Mouse (Mus musculus) forebrain, embryonic 14.5 days (tissue): ENCODE measurements around the gene Slamf7. TPM values are rescaled to one million over a fixed set of nuclear protein-coding genes. Genes with fewer than 3 reads are reported as not detected.

Source experiments
- ATAC-seq: fragments of 200-750 bp; cut with Nextera tagmentation; 2 replicates; pipeline ENCODE4 v1.8.0; 2017; ENCODE audit warnings: mild to moderate bottlenecking, moderate library complexity
- DNase-seq: peaks from one replicate; pipeline ENCODE4 v3.0.0-alpha.2; 2015; ENCODE audit warnings: low spot score
- H3K27ac ChIP-seq: fragments of 300-500 bp; sonication (generic); 2 replicates; pipeline ENCODE4 v1.5.1; 2014; ENCODE audit warnings: low read depth, mild to moderate bottlenecking, control low read depth, low read length, moderate library complexity
- H3K27me3 ChIP-seq: fragments of 300-500 bp; sonication (generic); replicated peaks from 2 replicates; pipeline ENCODE4 v1.6.1; 2014; ENCODE audit warnings: low read length, control low read depth, mixed read lengths; ENCODE audit not compliant: control insufficient read depth, insufficient read depth
- H3K36me3 ChIP-seq: fragments of 300-500 bp; sonication (generic); 2 replicates; pipeline ENCODE4 v1.6.1; 2014; ENCODE audit warnings: low read length, control low read depth; ENCODE audit not compliant: control insufficient read depth, insufficient read depth
- H3K4me1 ChIP-seq: fragments of 300-500 bp; sonication (generic); 2 replicates; pipeline ENCODE4 v1.6.1; 2014; ENCODE audit warnings: antibody characterized with exemption, low read length, control low read depth; ENCODE audit not compliant: control insufficient read depth, insufficient read depth
- H3K4me2 ChIP-seq: fragments of 300-500 bp; sonication (generic); 2 replicates; pipeline ENCODE4 v1.6.1; 2014; ENCODE audit warnings: mild to moderate bottlenecking, control low read depth, low read length
- H3K4me3 ChIP-seq: fragments of 300-500 bp; sonication (generic); 2 replicates; pipeline ENCODE4 v1.5.1; 2014; ENCODE audit warnings: low read depth, low read length, control low read depth
- H3K9ac ChIP-seq: fragments of 300-500 bp; sonication (generic); 2 replicates; pipeline ENCODE4 v1.6.1; 2014; ENCODE audit warnings: mild to moderate bottlenecking, low read length, control low read depth, moderate library complexity
- H3K9me3 ChIP-seq: fragments of 300-500 bp; sonication (generic); replicated peaks from 2 replicates; pipeline ENCODE4 v1.6.1; 2016; ENCODE audit warnings: low read length, control low read depth, mixed read lengths; ENCODE audit not compliant: control insufficient read depth
- WGBS: fragments of 180-500 bp; shearing (Covaris S2); extraction: QIAGEN DNeasy Blood & Tissue Kit; methylation state at CpG from one replicate; pipeline ENCODE4 v1.1.7; 2014; 5-methylcytosine and 5-hydroxymethylcytosine counted together
- polyA plus RNA-seq: library from polyadenylated mRNA; unstranded; fragments of >200 nt; fragmentation: Nextera tagmentation; extraction: Ambion mirVana; gene quantifications from 2 replicates; pipeline ENCODE4 v1.2.1, GENCODE M21; 2014

Gene Slamf7
- not detected in 2 replicates for polyA plus RNA-seq

GRCm38 (mm10) chr1:171652734-171653133 is at the start of gene Slamf7:
Gene Slamf7, minus strand, starts transcription at chr1:171653035.
- Histone ChIP-seq H3K4me2 (no peak within 1 kb of the TSS), H3K4me3 (no peak within 1 kb of the TSS), H3K4me1 (no peaks in the 10 kb centered on the region), H3K36me3 (no peaks in the 10 kb centered on the region), H3K9ac (no peak within 1 kb of the TSS), H3K27me3 (no peaks in the 10 kb centered on the region), H3K27ac (no peak within 1 kb of the TSS), H3K9me3 (no peaks in the 10 kb centered on the region)
- WGBS = 91% methylated on average over 5 of the region's 5 CpGs
- ATAC-seq (no peak), DNase-seq (no peak)

- Histone ChIP-seq H3K9me3 (no peaks in the 10 kb centered on the region), H3K27me3 (no peaks in the 10 kb centered on the region), H3K4me3 (no peak overlapping the region), H3K27ac (no peak overlapping the region), H3K9ac (no peak overlapping the region), H3K4me1 (no peaks in the 10 kb centered on the region), H3K4me2 (no peak overlapping the region), H3K36me3 (no peaks in the 10 kb centered on the region)
- ATAC-seq = no peak
- 18% methylated on average over 6 of the region's 6 CpGs for WGBS
- peak; percentile 50 for DNase-seq
These were observed 46.1 kb upstream of the Slamf7 start for GRCm38 (mm10) chr1:171698983-171699382.

GRCm38 (mm10) chr1:171693918-171694317 is 41.1 kb upstream of the Slamf7 start:
- Histone ChIP-seq H3K9ac (no peak overlapping the region), H3K27me3 (no peaks in the 10 kb centered on the region), H3K4me3 (no peak overlapping the region), H3K9me3 (no peaks in the 10 kb centered on the region), H3K27ac (no peak overlapping the region), H3K36me3 (no peaks in the 10 kb centered on the region), H3K4me1 (no peaks in the 10 kb centered on the region), H3K4me2 (no peak overlapping the region)
- WGBS = 86% methylated on average over 1 of the region's 1 CpGs
- ATAC-seq (no peak), DNase-seq (no peak)

GRCm38 (mm10) chr1:171687320-171687719 is 34.5 kb upstream of the Slamf7 start:
- H3K4me2 ChIP-seq = no peak overlapping the region
- H3K9me3 ChIP-seq = no peaks in the 10 kb centered on the region
- H3K4me3 ChIP-seq = no peak overlapping the region
- no peaks in the 10 kb centered on the region for H3K36me3 ChIP-seq
- no peaks in the 10 kb centered on the region for H3K27me3 ChIP-seq
- H3K27ac ChIP-seq = no peak overlapping the region
- DNase-seq (no peak), ATAC-seq (no peak)
- H3K9ac ChIP-seq = no peak overlapping the region
- H3K4me1 ChIP-seq = no peaks in the 10 kb centered on the region
- 86% methylated on average over 4 of the region's 4 CpGs for WGBS

GRCm38 (mm10) chr1:171684923-171685322 is 32.1 kb upstream of the Slamf7 start:
- Histone ChIP-seq H3K27ac (no peak overlapping the region), H3K4me1 (no peaks in the 10 kb centered on the region), H3K27me3 (no peaks in the 10 kb centered on the region), H3K36me3 (no peaks in the 10 kb centered on the region), H3K4me3 (no peak overlapping the region), H3K9ac (no peak overlapping the region), H3K9me3 (no peaks in the 10 kb centered on the region), H3K4me2 (no peak overlapping the region)
- 89% methylated on average over 9 of the region's 9 CpGs for whole genome bisulfite sequencing
- ATAC-seq (no peak), DNase-seq (no peak)

- DNase-seq = no peak
- WGBS = 91% methylated on average over 14 of the region's 14 CpGs
- Histone ChIP-seq H3K4me2 (no peak within 1 kb of the TSS), H3K27ac (no peak within 1 kb of the TSS), H3K9me3 (no peaks in the 10 kb centered on the region), H3K36me3 (no peaks in the 10 kb centered on the region), H3K4me3 (no peak within 1 kb of the TSS), H3K27me3 (no peaks in the 10 kb centered on the region), H3K4me1 (no peaks in the 10 kb centered on the region), H3K9ac (no peak within 1 kb of the TSS)
- ATAC-seq = no peak
These were observed 28.9 kb upstream of the Slamf7 start, which contains the start of gene Cd48 for GRCm38 (mm10) chr1:171681531-171682299. Gene Cd48, plus strand, starts transcription at chr1:171682009.

- no peaks in the 10 kb centered on the region for H3K36me3 ChIP-seq
- H3K4me1 ChIP-seq = no peaks in the 10 kb centered on the region
- no peaks in the 10 kb centered on the region for H3K27me3 ChIP-seq
- no peak overlapping the region for H3K4me2 ChIP-seq
- ATAC-seq (no peak), DNase-seq (no peak)
- WGBS = 92% methylated on average over 7 of the region's 7 CpGs
- H3K9ac ChIP-seq = no peak overlapping the region
- no peak overlapping the region for H3K4me3 ChIP-seq
- H3K9me3 ChIP-seq = no peaks in the 10 kb centered on the region
- H3K27ac ChIP-seq = no peak overlapping the region
These were observed 28.2 kb upstream of the Slamf7 start for GRCm38 (mm10) chr1:171681009-171681408.

- ATAC-seq = no peak
These were observed 24.9 kb upstream of the Slamf7 start for GRCm38 (mm10) chr1:171677721-171678120.

GRCm38 (mm10) chr1:171674467-171674866 is 21.6 kb upstream of the Slamf7 start:
- Histone ChIP-seq H3K36me3 (no peaks in the 10 kb centered on the region), H3K4me3 (no peak overlapping the region), H3K9ac (no peak overlapping the region), H3K4me1 (no peaks in the 10 kb centered on the region), H3K9me3 (no peaks in the 10 kb centered on the region), H3K4me2 (no peak overlapping the region), H3K27ac (no peak overlapping the region), H3K27me3 (no peaks in the 10 kb centered on the region)
- WGBS = 70% methylated on average over 1 of the region's 1 CpGs
- DNase-seq (no peak), ATAC-seq (no peak)

More at GRCm38 (mm10) chr1:171677721-171678120, 24.9 kb upstream of the Slamf7 start:
- Histone ChIP-seq H3K9me3 (no peaks in the 10 kb centered on the region), H3K27me3 (no peaks in the 10 kb centered on the region), H3K4me1 (no peaks in the 10 kb centered on the region), H3K4me3 (no peak overlapping the region), H3K4me2 (no peak overlapping the region), H3K27ac (no peak overlapping the region), H3K9ac (no peak overlapping the region), H3K36me3 (no peaks in the 10 kb centered on the region)
- 66% methylated on average over 1 of the region's 1 CpGs for WGBS
- no peak for DNase-seq
